Comparison of ENCODE assay signal across 12 mouse cellular contexts in genomic region chr14:100607109-100607508, GRCm38 (mm10).
A peak's percentile ranks its signal among the peaks of the same experiment; 100 is the strongest.
DNase-seq lines count a peak whose midpoint lies in the region; ATAC-seq and TF ChIP-seq lines count a peak whose summit lies in the region.
"Had no signal": no experiment of that assay in that cellular context is flagged by ENCODE, and none has a peak within 500 bp of the region (broad histone marks: within the 10 kb centered on the region; RNA-seq: fewer than 3 reads in every experiment).

No protein-coding gene starts in this region.

- no peaks in the 10 kb centered on the region for H3K79me2 ChIP-seq in liver, adult 2 months (ENCODE audit: control insufficient read depth, insufficient read depth, low read length)

- no peaks in the 10 kb centered on the region; the same call in 1 of the 2 replicates for H3K4me1 ChIP-seq in forebrain, embryonic 14.5 days (ENCODE audit: control insufficient read depth, insufficient read depth, low read length)
- H3K4me1 ChIP-seq in forebrain, embryonic 12.5 days, result no peaks in the 10 kb centered on the region
- H3K4me1 ChIP-seq in liver, adult 2 months (ENCODE audit: control insufficient read depth, insufficient read depth, low read length), result no peaks in the 10 kb centered on the region
- no peaks in the 10 kb centered on the region for H3K4me1 ChIP-seq in kidney, embryonic 15.5 days
- H3K4me1 ChIP-seq: liver, embryonic 13.5 days had no signal

- TF ChIP-seq CTCF in liver, adult 2 months (IDR thresholded peaks at IDR 0.05; ENCODE audit: low read depth, low read length), result no peak

- no peak overlapping the region for H3K9ac ChIP-seq in forebrain, embryonic 14.5 days (ENCODE audit: low read length)
- H3K9ac ChIP-seq in forebrain, embryonic 12.5 days, result no peak overlapping the region
- H3K9ac ChIP-seq in liver, adult 2 months (ENCODE audit: low read depth, low read length), result no peak overlapping the region
- H3K9ac ChIP-seq in kidney, embryonic 15.5 days, result no peak overlapping the region
- H3K9ac ChIP-seq: liver, embryonic 13.5 days had no signal

- H3K4me3 ChIP-seq in forebrain, embryonic 14.5 days (ENCODE audit: low read depth, low read length), result no peak overlapping the region
- no peak overlapping the region for H3K4me3 ChIP-seq in forebrain, embryonic 12.5 days (replicated peaks)
- H3K4me3 ChIP-seq in liver, adult 2 months (ENCODE audit: insufficient read depth, low read depth, low read length), result no peak overlapping the region
- H3K4me3 ChIP-seq in kidney, embryonic 15.5 days (replicated peaks), result no peak overlapping the region
- H3K4me3 ChIP-seq: liver, embryonic 13.5 days had no signal

- H3K27ac ChIP-seq in forebrain, embryonic 14.5 days (ENCODE audit: low read depth, low read length), result no peak overlapping the region
- H3K27ac ChIP-seq in forebrain, embryonic 12.5 days, result no peak overlapping the region
- no peak overlapping the region for H3K27ac ChIP-seq in liver, adult 2 months (replicated peaks; ENCODE audit: insufficient read depth, low read depth, low read length)
- H3K27ac ChIP-seq in kidney, embryonic 15.5 days, result no peak overlapping the region
- H3K27ac ChIP-seq: liver, embryonic 13.5 days had no signal

- no peak for TF ChIP-seq POLR2A in liver, adult 2 months (IDR thresholded peaks at IDR 0.05; ENCODE audit: extremely low read depth, insufficient read depth, low read length)

- peak; percentile 61 for DNase-seq in forebrain, embryonic 14.5 days (ENCODE audit: low spot score)
- DNase-seq in liver, adult 2 months (ENCODE audit: extremely low read depth, low read depth, low spot score), result peak; percentile 14
- DNase-seq in liver, result no peak
- peak; percentile 47 for DNase-seq in gastrocnemius, postnatal 10 days
- DNase-seq in lung, postnatal 4 days, result peak; percentile 25 to 37
- DNase-seq in layer of hippocampus, adult 9-10 months (ENCODE audit: low spot score), result no peak
- DNase-seq: cerebellum, adult 8-10 months; liver, embryonic 13.5 days; right cerebral cortex, adult 18-20 months had no signal

- H3K27me3 ChIP-seq in forebrain, embryonic 14.5 days (replicated peaks; ENCODE audit: control insufficient read depth, insufficient read depth, low read length), result no peaks in the 10 kb centered on the region
- no peaks in the 10 kb centered on the region for H3K27me3 ChIP-seq in forebrain, embryonic 12.5 days
- H3K27me3 ChIP-seq in liver, adult 2 months (ENCODE audit: control insufficient read depth, insufficient read depth, low read length), result no peaks in the 10 kb centered on the region
- no peaks in the 10 kb centered on the region for H3K27me3 ChIP-seq in kidney, embryonic 15.5 days
- H3K27me3 ChIP-seq: liver, embryonic 13.5 days had no signal

- no peaks in the 10 kb centered on the region for H3K9me3 ChIP-seq in forebrain, embryonic 14.5 days (replicated peaks; ENCODE audit: control insufficient read depth, low read length)
- H3K9me3 ChIP-seq in forebrain, embryonic 12.5 days, result no peaks in the 10 kb centered on the region
- no peaks in the 10 kb centered on the region for H3K9me3 ChIP-seq in kidney, embryonic 15.5 days (replicated peaks)
- H3K9me3 ChIP-seq: liver, embryonic 13.5 days had no signal

- H3K4me2 ChIP-seq in forebrain, embryonic 14.5 days (ENCODE audit: low read length), result no peak overlapping the region
- no peak overlapping the region for H3K4me2 ChIP-seq in forebrain, embryonic 12.5 days
- H3K4me2 ChIP-seq in kidney, embryonic 15.5 days, result no peak overlapping the region
- H3K4me2 ChIP-seq: liver, embryonic 13.5 days had no signal

- WGBS in forebrain, embryonic 14.5 days, result 72% methylated on average over 4 of the region's 4 CpGs
- WGBS in forebrain, embryonic 12.5 days, result 92% methylated on average over 4 of the region's 4 CpGs
- 80% methylated on average over 4 of the region's 4 CpGs for WGBS in liver, adult 2 months
- 85% methylated on average over 4 of the region's 4 CpGs for WGBS in kidney, embryonic 15.5 days

- H3K36me3 ChIP-seq in forebrain, embryonic 14.5 days (ENCODE audit: control insufficient read depth, insufficient read depth, low read length), result no peaks in the 10 kb centered on the region
- H3K36me3 ChIP-seq in forebrain, embryonic 12.5 days (replicated peaks), result no peaks in the 10 kb centered on the region
- no peaks in the 10 kb centered on the region for H3K36me3 ChIP-seq in liver, adult 2 months (ENCODE audit: control insufficient read depth, insufficient read depth, low read length)
- no peaks in the 10 kb centered on the region for H3K36me3 ChIP-seq in kidney, embryonic 15.5 days
- H3K36me3 ChIP-seq: liver, embryonic 13.5 days had no signal

- ATAC-seq in forebrain, embryonic 14.5 days, result peak; percentile 15; the same call in 1 of the 2 replicates
- no peak for ATAC-seq in forebrain, embryonic 12.5 days (ENCODE audit: low FRiP score)
- no peak for ATAC-seq in kidney, embryonic 15.5 days (replicated peaks; ENCODE audit: low FRiP score)
- ATAC-seq: CD4-positive, CD25-positive, alpha-beta regulatory T cell, adult 4 months had no signal

Comparison
In these comparisons a context has a peak if more than half of its experiments do, and no peak if none do; other contexts are left out.
1. DNase-seq: peak in forebrain, embryonic 14.5 days (single experiment), liver, adult 2 months (single experiment), gastrocnemius, postnatal 10 days (single experiment) and lung, postnatal 4 days (2 of 2); none in liver (single experiment) and layer of hippocampus, adult 9-10 months (single experiment).